Mouse (Mus musculus): ENCODE data around the gene Nbdy.

The Nbdy gene

DNA sequence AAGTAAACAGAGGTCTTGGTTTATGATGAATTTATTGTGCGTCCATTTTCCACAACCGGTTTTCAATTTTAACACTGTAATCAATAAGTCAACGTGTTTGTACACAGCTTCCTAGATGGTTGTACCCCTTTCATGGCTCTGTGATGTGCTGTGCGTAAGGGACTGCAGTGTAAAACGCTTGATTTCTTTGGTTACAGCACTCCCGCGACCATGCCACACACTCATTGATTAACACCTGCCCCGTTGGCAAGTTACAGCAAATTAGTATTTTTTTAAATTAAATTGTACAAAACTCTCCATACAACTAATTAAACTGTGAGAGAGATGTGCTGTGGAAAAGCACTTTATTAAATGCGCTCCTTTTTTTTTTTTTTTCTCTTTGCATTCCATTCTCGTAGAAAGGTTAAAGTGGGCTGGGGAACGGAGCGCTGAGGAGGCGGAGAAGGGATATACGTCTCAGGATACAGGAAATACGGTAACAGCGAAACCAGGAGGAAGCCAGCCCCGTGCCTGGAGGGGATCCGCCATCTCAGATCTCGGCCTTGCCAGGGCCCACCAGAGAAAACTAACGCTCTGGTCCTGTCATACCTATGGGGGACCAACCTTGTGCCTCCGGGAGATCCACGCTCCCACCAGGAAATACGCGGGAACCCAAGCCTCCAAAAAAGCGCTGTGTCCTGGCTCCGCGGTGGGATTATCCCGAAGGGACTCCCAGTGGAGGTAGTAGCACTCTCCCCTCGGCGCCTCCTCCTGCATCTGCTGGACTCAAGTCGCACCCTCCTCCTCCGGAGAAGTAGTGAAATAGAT is at the start of gene Nbdy:
Gene Nbdy, plus strand, starts transcription at position 481 of the 807 bp plus-strand sequence.
- peak; percentile 72 for DNase-seq

DNA sequence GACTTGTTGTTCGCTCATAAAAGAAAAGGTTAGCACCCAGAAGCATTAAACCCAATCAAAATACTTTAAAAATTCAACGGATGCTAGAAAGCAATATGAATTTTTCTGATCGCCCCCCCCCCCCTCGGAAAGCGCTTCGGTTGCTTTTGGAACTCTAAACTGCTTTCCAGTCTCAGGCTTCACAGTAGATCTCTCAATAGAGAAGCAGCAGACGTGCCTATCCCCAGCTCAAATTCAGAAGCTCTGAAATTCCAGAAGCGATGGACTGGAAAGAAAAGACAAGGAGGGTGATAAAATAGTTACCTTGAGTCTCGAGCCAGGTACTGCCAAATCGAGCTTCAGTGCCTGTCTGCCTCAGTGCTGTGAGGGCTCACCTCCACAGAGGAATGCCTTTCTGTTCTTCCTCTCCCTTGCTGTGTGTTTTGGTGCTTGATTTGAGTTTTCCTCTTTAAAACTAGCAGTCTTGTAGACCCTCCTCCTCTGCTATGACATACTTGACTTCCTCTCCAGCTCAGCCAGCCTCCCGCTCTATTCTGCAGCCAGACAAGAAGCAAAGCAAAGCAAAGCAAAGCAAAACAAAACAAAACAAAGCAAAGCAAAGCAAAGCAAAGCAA is 27.5 kb upstream of the Nbdy start, which contains the start of gene Kctd12b:
Gene Kctd12b, minus strand, starts transcription at position 610 of the 614 bp plus-strand sequence.
- DNase-seq = peak; percentile 6 to 8

DNA sequence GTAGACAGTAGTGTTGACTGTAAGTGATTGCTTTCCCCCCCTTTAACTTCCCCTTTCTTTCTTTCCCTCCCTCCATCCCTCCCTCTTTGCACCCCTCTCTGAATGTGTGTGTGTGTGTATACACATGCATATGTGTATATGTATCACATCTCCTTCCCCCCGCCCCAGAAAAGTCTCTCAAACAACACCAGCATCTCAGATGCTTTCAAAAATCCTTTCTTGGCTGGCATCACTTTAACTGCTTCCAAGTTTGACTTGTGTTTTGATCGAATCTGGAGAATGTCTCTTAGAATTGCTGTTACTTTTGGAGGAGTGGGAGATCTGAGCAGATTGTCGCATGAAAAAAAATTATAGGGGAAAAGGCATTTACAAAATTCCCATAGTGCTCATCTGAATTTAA is 22.9 kb upstream of the Nbdy start:
- no peak for DNase-seq

DNA sequence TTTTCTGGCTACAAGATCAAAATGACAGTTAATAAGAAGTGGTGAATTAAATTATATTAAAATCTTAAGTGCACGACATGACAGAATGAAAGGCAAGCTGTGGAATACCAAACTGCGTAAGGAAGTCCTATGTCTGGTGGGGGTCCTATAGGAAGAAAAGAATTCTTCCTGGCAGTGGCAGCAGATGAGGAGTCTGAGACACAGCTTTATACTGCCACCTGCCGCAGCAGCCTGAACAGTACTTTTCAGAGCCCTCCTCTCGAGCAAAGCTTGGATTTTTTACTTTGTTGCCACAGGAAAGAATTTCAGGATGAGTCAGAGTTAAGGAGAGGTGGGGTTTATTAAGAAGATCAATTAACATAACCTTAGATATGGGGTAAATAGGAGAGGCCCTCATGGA is 15.7 kb upstream of the Nbdy start:
- peak in 1 of 2 experiments; percentile 44 for DNase-seq

DNA sequence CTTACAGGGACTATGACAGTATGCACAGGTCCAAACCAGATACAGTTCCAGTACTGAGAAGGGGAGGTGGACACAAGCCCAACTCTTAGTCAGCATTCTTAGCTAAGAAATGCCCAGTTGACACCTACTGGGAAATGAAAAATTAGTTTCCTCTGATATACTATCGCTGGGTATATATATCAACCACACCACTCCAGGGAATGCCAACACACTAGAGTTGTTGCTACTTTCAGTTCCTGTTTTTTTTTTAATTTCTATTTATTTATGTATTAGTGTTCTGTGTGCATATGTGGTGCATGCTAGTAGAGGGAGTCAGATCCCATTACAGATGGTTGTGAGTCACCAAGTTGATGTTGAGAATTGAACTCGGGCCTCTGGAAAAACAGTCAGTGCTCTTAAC is 6.7 kb upstream of the Nbdy start:
- no peak for DNase-seq

DNA sequence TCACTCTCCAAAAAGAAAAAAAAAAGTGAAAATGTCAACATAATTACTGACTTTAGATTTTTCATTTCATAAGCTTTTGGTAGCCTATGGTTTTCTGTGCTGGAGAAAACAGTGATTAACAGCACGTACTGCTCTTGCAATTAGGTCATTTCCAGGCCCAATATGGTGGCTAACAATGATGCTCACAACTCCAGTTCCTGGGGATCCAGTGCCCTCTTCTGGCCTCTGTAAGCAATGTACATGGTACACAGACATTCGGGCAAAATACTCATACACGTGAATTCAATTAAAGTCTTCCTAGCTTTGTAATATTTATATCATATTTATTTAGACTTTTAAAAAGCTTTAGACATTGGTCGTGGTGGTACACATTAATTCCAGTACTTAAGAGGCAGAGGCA is 3.8 kb upstream of the Nbdy start:
- DNase-seq = peak; percentile 19 to 29

DNA sequence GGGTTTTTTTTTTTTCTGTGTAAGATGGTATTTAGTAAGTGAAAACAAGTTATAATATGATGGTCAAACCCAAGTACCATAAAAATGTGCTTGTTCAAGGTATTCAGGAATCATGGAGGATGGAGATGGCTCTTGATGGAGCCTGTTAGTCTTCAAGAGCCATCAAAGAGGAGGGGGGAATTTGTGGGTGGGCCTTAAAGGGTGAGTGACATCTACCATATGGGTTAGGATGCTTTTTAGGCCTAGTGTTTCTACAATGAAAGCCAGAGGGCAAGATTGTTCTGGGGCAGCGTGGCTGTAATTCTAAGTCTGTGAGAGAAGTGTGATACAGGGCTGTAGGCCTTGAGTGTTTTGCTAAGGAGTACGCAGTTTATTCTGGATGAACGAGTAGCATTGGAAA is 1.0 kb downstream of the Nbdy start:
- peak; percentile 13 to 30 for DNase-seq

DNA sequence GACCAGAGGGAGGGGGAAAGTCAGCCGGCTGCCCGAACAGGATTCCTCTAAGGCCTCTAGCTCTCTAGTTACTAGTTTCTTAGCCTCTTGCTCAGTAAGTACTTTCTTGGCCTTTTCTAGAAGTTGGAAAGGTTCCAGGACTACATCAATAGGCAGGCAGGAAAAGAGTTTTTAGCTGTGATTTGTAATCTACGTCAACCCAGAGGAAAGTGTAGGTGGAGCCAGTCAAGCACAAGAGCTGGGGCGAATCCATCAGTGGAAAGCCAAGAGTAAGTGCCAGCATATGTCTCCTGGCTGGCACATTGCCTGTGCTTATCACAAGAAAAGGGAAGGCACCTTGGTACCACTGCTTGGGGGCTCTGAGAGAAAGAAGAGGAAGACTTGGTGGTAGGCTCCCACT is 12.3 kb downstream of the Nbdy start:
- DNase-seq = no peak

DNA sequence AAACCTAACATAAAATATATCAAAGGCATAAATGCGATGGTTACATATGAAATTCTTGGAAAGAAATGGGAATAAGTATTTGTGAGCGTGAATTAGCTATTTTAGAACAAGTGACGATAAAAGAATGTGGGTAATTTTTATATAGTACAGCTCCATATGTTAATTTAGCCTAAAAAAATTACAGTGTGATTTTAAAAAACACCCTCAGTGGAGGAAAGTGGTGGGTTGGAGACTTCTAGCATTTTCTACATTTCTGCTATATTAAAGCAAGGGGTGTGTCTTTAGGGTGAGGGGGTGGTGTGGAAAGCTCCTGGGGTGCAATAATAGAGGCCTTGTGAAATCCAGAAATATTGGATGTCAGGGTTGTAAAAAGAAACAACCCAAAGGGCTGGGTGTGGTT is 19.1 kb downstream of the Nbdy start:
- DNase-seq = no peak

DNA sequence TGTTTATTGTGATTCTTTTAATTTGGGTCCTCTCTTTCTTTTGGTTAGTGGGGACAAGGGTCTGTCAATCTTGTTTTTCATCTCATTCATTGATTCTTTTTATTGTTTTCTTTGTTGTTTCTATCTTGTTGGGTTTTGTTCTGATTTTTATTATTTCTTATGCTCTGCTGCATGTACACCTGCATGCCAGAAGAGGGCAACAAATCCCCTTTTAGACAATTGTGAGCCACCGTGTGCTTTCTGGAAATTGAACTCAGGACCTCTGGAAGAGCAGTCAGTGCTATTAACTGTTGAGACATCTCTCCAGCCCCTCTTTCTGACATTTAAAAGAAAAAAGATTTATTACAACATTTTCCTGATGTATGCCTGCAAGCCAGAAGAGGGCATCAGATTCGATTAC is 25.8 kb downstream of the Nbdy start:
- DNase-seq = no peak

Measured in cerebellum, postnatal 14 days (tissue).